Mouse (Mus musculus): ENCODE measurements around the gene Adamtsl5.

Adamtsl5 gene

GRCm38 (mm10) chr10:80342749-80343424, 5.3 kb downstream of the Adamtsl5 start:
- DNase-seq (ENCODE audit: inconsistent ontology term) = peak; percentile 91

GRCm38 (mm10) chr10:80342305-80342748, 5.9 kb downstream of the Adamtsl5 start:
- DNase-seq (ENCODE audit: inconsistent ontology term) = no peak

- no peak for DNase-seq (ENCODE audit: inconsistent ontology term)
These were observed 6.5 kb downstream of the Adamtsl5 start for GRCm38 (mm10) chr10:80341491-80342304.

- DNase-seq (ENCODE audit: inconsistent ontology term) = no peak
These were observed 7.2 kb downstream of the Adamtsl5 start for GRCm38 (mm10) chr10:80341026-80341425.

- DNase-seq (ENCODE audit: inconsistent ontology term) = peak; percentile 81
These were observed 8.1 kb downstream of the Adamtsl5 start for GRCm38 (mm10) chr10:80339941-80340750.

GRCm38 (mm10) chr10:80336263-80336662, 11.9 kb downstream of the Adamtsl5 start:
- no peak for DNase-seq (ENCODE audit: inconsistent ontology term)

GRCm38 (mm10) chr10:80332525-80332989, 15.7 kb downstream of the Adamtsl5 start:
- DNase-seq (ENCODE audit: inconsistent ontology term) = peak; percentile 70

GRCm38 (mm10) chr10:80331636-80332524, 16.3 kb downstream of the Adamtsl5 start:
- no peak for DNase-seq (ENCODE audit: inconsistent ontology term)

GRCm38 (mm10) chr10:80330888-80331287, 17.3 kb downstream of the Adamtsl5 start:
- no peak for DNase-seq (ENCODE audit: inconsistent ontology term)

- DNase-seq (ENCODE audit: inconsistent ontology term) = no peak
These were observed 18.1 kb downstream of the Adamtsl5 start for GRCm38 (mm10) chr10:80330084-80330483.

- peak; percentile 100 for DNase-seq (ENCODE audit: inconsistent ontology term)
These were observed 18.7 kb downstream of the Adamtsl5 start, which contains the start of the genes Pcsk4 and Reep6 for GRCm38 (mm10) chr10:80329273-80330081. Pcsk4 (minus strand) TSS chr10:80329498. Reep6 (plus strand) TSS chr10:80329953.

- no peak for DNase-seq (ENCODE audit: inconsistent ontology term)
These were observed 23.2 kb downstream of the Adamtsl5 start for GRCm38 (mm10) chr10:80325045-80325444.

GRCm38 (mm10) chr10:80324120-80325037, 23.8 kb downstream of the Adamtsl5 start:
- no peak for DNase-seq (ENCODE audit: inconsistent ontology term)

GRCm38 (mm10) chr10:80323261-80324119, 24.7 kb downstream of the Adamtsl5 start:
- DNase-seq (ENCODE audit: inconsistent ontology term) = peak; percentile 75

GRCm38 (mm10) chr10:80322811-80323211, 25.4 kb downstream of the Adamtsl5 start:
- peak; percentile 39 for DNase-seq (ENCODE audit: inconsistent ontology term)

- DNase-seq (ENCODE audit: inconsistent ontology term) = no peak
These were observed 26.3 kb downstream of the Adamtsl5 start for GRCm38 (mm10) chr10:80321670-80322581.

All from Muller cell, postnatal 12 days (primary cell).